ENCODE assay signal across 14 mouse cellular contexts in genomic region chr12:56691001-56691400, GRCm38 (mm10). TPM values are rescaled to one million over a fixed set of nuclear protein-coding genes. Genes with fewer than 3 reads are reported as not detected.
DNase-seq lines count a peak whose midpoint lies in the region; ATAC-seq and TF ChIP-seq lines count a peak whose summit lies in the region.
"Had no signal": no experiment of that assay in that cellular context is flagged by ENCODE, and none has a peak within 500 bp of the region (broad histone marks: within the 10 kb centered on the region; RNA-seq: fewer than 3 reads in every experiment).

No protein-coding gene starts in this region.

- no peak overlapping the region for H3K27ac ChIP-seq in forebrain, embryonic 10.5 days
- H3K27ac ChIP-seq in forebrain, embryonic 14.5 days (ENCODE audit: low read depth, low read length) = no peak overlapping the region
- no peak overlapping the region for H3K27ac ChIP-seq in intestine, embryonic 14.5 days (ENCODE audit: low read depth)
- H3K27ac ChIP-seq in intestine, embryonic 16.5 days (ENCODE audit: low read length) = no peak overlapping the region
- H3K27ac ChIP-seq in thymus, adult 2 months (ENCODE audit: control insufficient read depth, insufficient read depth, low read length) = no peak overlapping the region

- H3K27me3 ChIP-seq in forebrain, embryonic 10.5 days (ENCODE audit: poor library complexity, severe bottlenecking) = peaks cover 100% of the 10 kb centered on the region
- H3K27me3 ChIP-seq in forebrain, embryonic 14.5 days (replicated peaks; ENCODE audit: control insufficient read depth, insufficient read depth, low read length) = peaks cover 92% of the 10 kb centered on the region
- peaks cover 100% of the 10 kb centered on the region for H3K27me3 ChIP-seq in intestine, embryonic 14.5 days (replicated peaks; ENCODE audit: control insufficient read depth, insufficient read depth, low read length)
- H3K27me3 ChIP-seq in intestine, embryonic 16.5 days (replicated peaks; ENCODE audit: control insufficient read depth, insufficient read depth, low read length) = peaks cover 92% of the 10 kb centered on the region
- peaks cover 14% of the 10 kb centered on the region for H3K27me3 ChIP-seq in thymus, adult 2 months (ENCODE audit: control insufficient read depth, insufficient read depth, low read length)

- WGBS in forebrain, embryonic 10.5 days = under 1% methylated on average over 12 of the region's 12 CpGs
- WGBS in forebrain, embryonic 14.5 days = under 1% methylated on average over 12 of the region's 12 CpGs
- WGBS in intestine, embryonic 14.5 days = 2% methylated on average over 12 of the region's 12 CpGs
- WGBS in intestine, embryonic 16.5 days = 2% methylated on average over 12 of the region's 12 CpGs
- WGBS in thymus, adult 2 months = 3% methylated on average over 12 of the region's 12 CpGs

- no peak overlapping the region for H3K4me2 ChIP-seq in forebrain, embryonic 14.5 days (ENCODE audit: low read length)
- no peak overlapping the region for H3K4me2 ChIP-seq in intestine, embryonic 14.5 days (ENCODE audit: low read length)
- H3K4me2 ChIP-seq in intestine, embryonic 16.5 days (ENCODE audit: low read depth, low read length) = no peak overlapping the region

- H3K9ac ChIP-seq in forebrain, embryonic 14.5 days (ENCODE audit: low read length) = no peak overlapping the region
- H3K9ac ChIP-seq in intestine, embryonic 14.5 days (ENCODE audit: low read length) = no peak overlapping the region
- H3K9ac ChIP-seq in intestine, embryonic 16.5 days (ENCODE audit: low read depth, low read length) = no peak overlapping the region

- no peak for TF ChIP-seq CTCF in thymus, adult 2 months (IDR thresholded peaks at IDR 0.05; ENCODE audit: borderline replicate concordance, control insufficient read depth, extremely low read depth, insufficient read depth, low read length, poor library complexity)

- no peaks in the 10 kb centered on the region for H3K36me3 ChIP-seq in forebrain, embryonic 10.5 days (replicated peaks)
- H3K36me3 ChIP-seq in forebrain, embryonic 14.5 days (ENCODE audit: control insufficient read depth, insufficient read depth, low read length) = no peaks in the 10 kb centered on the region
- H3K36me3 ChIP-seq in intestine, embryonic 14.5 days (ENCODE audit: control insufficient read depth, insufficient read depth, low read length) = no peaks in the 10 kb centered on the region
- no peaks in the 10 kb centered on the region for H3K36me3 ChIP-seq in intestine, embryonic 16.5 days (ENCODE audit: control insufficient read depth, insufficient read depth, low read length)
- H3K36me3 ChIP-seq in thymus, adult 2 months (ENCODE audit: control insufficient read depth, insufficient read depth, low read length) = no peaks in the 10 kb centered on the region

- H3K4me3 ChIP-seq in forebrain, embryonic 10.5 days = peak overlapping the region; percentile 39; the same call in 1 of the 2 replicates
- H3K4me3 ChIP-seq in forebrain, embryonic 14.5 days (ENCODE audit: low read depth, low read length) = no peak overlapping the region
- H3K4me3 ChIP-seq in intestine, embryonic 14.5 days (ENCODE audit: low read depth, low read length) = peak overlapping the region; percentile 11
- no peak overlapping the region for H3K4me3 ChIP-seq in intestine, embryonic 16.5 days (ENCODE audit: low read length)
- peak overlapping the region; percentile 20; the same call in 1 of the 2 replicates for H3K4me3 ChIP-seq in thymus, adult 2 months (ENCODE audit: control insufficient read depth, insufficient read depth, low read length)

- no peak for TF ChIP-seq POLR2A in thymus, adult 2 months (IDR thresholded peaks at IDR 0.05; ENCODE audit: control insufficient read depth, extremely low read depth, insufficient read depth, low read length, poor library complexity)

- no peak for ATAC-seq in forebrain, embryonic 14.5 days
- no peak for ATAC-seq in intestine, embryonic 14.5 days (replicated peaks; ENCODE audit: low FRiP score, low TSS enrichment, low read depth)
- ATAC-seq in intestine, embryonic 16.5 days = no peak
- ATAC-seq: hindbrain, embryonic 16.5 days had no signal

- H3K4me1 ChIP-seq in forebrain, embryonic 10.5 days = peaks cover 55% of the 10 kb centered on the region
- H3K4me1 ChIP-seq in forebrain, embryonic 14.5 days (ENCODE audit: control insufficient read depth, insufficient read depth, low read length) = no peaks in the 10 kb centered on the region
- peaks cover 6% of the 10 kb centered on the region; the same call in 1 of the 2 replicates for H3K4me1 ChIP-seq in intestine, embryonic 14.5 days (replicated peaks; ENCODE audit: control insufficient read depth, insufficient read depth, low read length)
- peaks cover 17% of the 10 kb centered on the region for H3K4me1 ChIP-seq in intestine, embryonic 16.5 days (ENCODE audit: control insufficient read depth, insufficient read depth, low read length)
- no peaks in the 10 kb centered on the region for H3K4me1 ChIP-seq in thymus, adult 2 months (replicated peaks; ENCODE audit: control insufficient read depth, insufficient read depth, low read length)

- DNase-seq in forebrain, embryonic 10.5 days (ENCODE audit: extremely low spot score, low spot score) = no peak
- no peak for DNase-seq in forebrain, embryonic 14.5 days (ENCODE audit: low spot score)
- DNase-seq in intestine, embryonic 14.5 days (ENCODE audit: low spot score) = peak; percentile 68
- DNase-seq in thymus, adult 2 months = no peak
- DNase-seq in thymus, postnatal 4 days = no peak
- no peak for DNase-seq in layer of hippocampus, adult 18-20 months (ENCODE audit: low spot score in 2 of 2)
- no peak for DNase-seq in adrenal gland, adult 18-20 months (ENCODE audit: low spot score in 2 of 2)
- DNase-seq: cerebellum, adult 9-10 months had no signal

- no peaks in the 10 kb centered on the region for H3K9me3 ChIP-seq in forebrain, embryonic 10.5 days
- H3K9me3 ChIP-seq in forebrain, embryonic 14.5 days (replicated peaks; ENCODE audit: control insufficient read depth, low read length) = no peaks in the 10 kb centered on the region
- H3K9me3 ChIP-seq in intestine, embryonic 14.5 days (ENCODE audit: control insufficient read depth, low read length) = no peaks in the 10 kb centered on the region
- H3K9me3 ChIP-seq in intestine, embryonic 16.5 days (ENCODE audit: control insufficient read depth, low read length) = no peaks in the 10 kb centered on the region

RNA-seq across cellular contexts. Expression of gene Pax9, which starts 0.6 kb away (rescaled TPM):
- polyA plus RNA-seq in forebrain, embryonic 10.5 days (2016; fragmentation: Nextera tagmentation; extraction: Ambion mirVana) = 1.3 and 1.4 TPM in 2 replicates
- not detected in 2 replicates for polyA plus RNA-seq in forebrain, embryonic 14.5 days (2014; fragmentation: Nextera tagmentation; extraction: Ambion mirVana)
- not detected in 2 replicates for polyA plus RNA-seq in intestine, embryonic 14.5 days (2014; fragmentation: Nextera tagmentation; extraction: Ambion mirVana)
- not detected in 2 replicates for polyA plus RNA-seq in intestine, embryonic 16.5 days (2015; fragmentation: Nextera tagmentation; extraction: Ambion mirVana)
- 13.8 and 15.2 TPM in 2 replicates for polyA plus RNA-seq in thymus, adult 2 months (2012; rRNA removed)
- total RNA-seq in layer of hippocampus, adult 18-20 months (2021) = not detected
- not detected for total RNA-seq in adrenal gland, adult 18-20 months (2021)
- total RNA-seq: left cerebral cortex, postnatal 25 days; megakaryocyte, adult 5-6 weeks had no signal
- polyA plus RNA-seq: large intestine, adult 2 months; neural tube, embryonic 14.5 days had no signal

Comparison
In these comparisons a context has a peak if more than half of its experiments do, and no peak if none do; other contexts are left out.
1. H3K4me3 ChIP-seq: peak in forebrain, embryonic 10.5 days (single experiment), intestine, embryonic 14.5 days (single experiment) and thymus, adult 2 months (single experiment); none in forebrain, embryonic 14.5 days (single experiment) and intestine, embryonic 16.5 days (single experiment).